ENCODE assay signal across 9 mouse cellular contexts in genomic region chr9:103108341-103108798, GRCm38 (mm10). TPM values are rescaled to one million over a fixed set of nuclear protein-coding genes. Genes with fewer than 3 reads are reported as not detected.
DNase-seq lines count a peak whose midpoint lies in the region; ATAC-seq and TF ChIP-seq lines count a peak whose summit lies in the region.
"Not testable (repeated sequence)": the region's sequence is repeated elsewhere in the genome, so short reads cannot be mapped to it uniquely, and the experiment has no call there.
"Had no signal": no experiment of that assay in that cellular context is flagged by ENCODE, and none has a peak within 500 bp of the region (broad histone marks: within the 10 kb centered on the region; RNA-seq: fewer than 3 reads in every experiment).

No protein-coding gene starts in this region.

- WGBS in embryonic facial prominence, embryonic 15.5 days = 15% methylated on average over 9 of the region's 14 CpGs
- WGBS in heart, adult 2 months = 14% methylated on average over 9 of the region's 14 CpGs
- WGBS in hindbrain, postnatal 0 days = 13% methylated on average over 7 of the region's 14 CpGs
- 23% methylated on average over 9 of the region's 14 CpGs for WGBS in limb, embryonic 12.5 days
- WGBS in macrophage (ENCODE audit: missing documents) = 33% methylated on average over 3 of the region's 14 CpGs
- WGBS in neural tube, embryonic 12.5 days = 20% methylated on average over 9 of the region's 14 CpGs
- 11% methylated on average over 8 of the region's 14 CpGs for WGBS in thymus, adult 2 months

- peaks cover 26% of the 10 kb centered on the region for H3K4me1 ChIP-seq in embryonic facial prominence, embryonic 15.5 days
- not testable (repeated sequence) for H3K4me1 ChIP-seq in heart, adult 2 months (ENCODE audit: control insufficient read depth, insufficient read depth, low read length); hindbrain, postnatal 0 days (ENCODE audit: insufficient read depth, low read length)
- peaks cover 18% of the 10 kb centered on the region for H3K4me1 ChIP-seq in limb, embryonic 12.5 days (replicated peaks)
- H3K4me1 ChIP-seq in neural tube, embryonic 12.5 days = peaks cover 22% of the 10 kb centered on the region
- peaks cover 31% of the 10 kb centered on the region for H3K4me1 ChIP-seq in thymus, adult 2 months (replicated peaks; ENCODE audit: control insufficient read depth, insufficient read depth, low read length)

- H3K9ac ChIP-seq in embryonic facial prominence, embryonic 15.5 days; hindbrain, postnatal 0 days (replicated peaks; ENCODE audit: low read length); limb, embryonic 12.5 days (replicated peaks); neural tube, embryonic 12.5 days: not testable (repeated sequence)
- H3K9ac ChIP-seq in heart, adult 2 months (ENCODE audit: low read depth, low read length) = peak overlapping the region; percentile 65

- peak overlapping the region; percentile 40 for H3K4me3 ChIP-seq in embryonic facial prominence, embryonic 15.5 days (replicated peaks)
- not testable (repeated sequence) for H3K4me3 ChIP-seq in heart, adult 2 months; thymus, adult 2 months (ENCODE audit: control insufficient read depth, insufficient read depth, low read length)
- H3K4me3 ChIP-seq in hindbrain, postnatal 0 days (ENCODE audit: low read length) = peak overlapping the region; percentile 41
- H3K4me3 ChIP-seq in limb, embryonic 12.5 days (replicated peaks) = peak overlapping the region; percentile 45
- peak overlapping the region; percentile 23; the same call in 1 of the 2 replicates for H3K4me3 ChIP-seq in macrophage (ENCODE audit: inconsistent target)
- 0 out of 2 replicates have a peak overlapping the region, but pooled peaks have one; percentile 24 for H3K4me3 ChIP-seq in neural tube, embryonic 12.5 days

- intact Hi-C loops in heart, adult 2 months (cut with DNase I) = not testable (repeated sequence)

- H3K4me2 ChIP-seq in embryonic facial prominence, embryonic 15.5 days (replicated peaks) = peak overlapping the region; percentile 50
- peak overlapping the region; percentile 55 for H3K4me2 ChIP-seq in hindbrain, postnatal 0 days (ENCODE audit: low read depth, low read length)
- H3K4me2 ChIP-seq in limb, embryonic 12.5 days = peak overlapping the region; percentile 49
- H3K4me2 ChIP-seq in neural tube, embryonic 12.5 days (replicated peaks) = peak overlapping the region; percentile 52

- not testable (repeated sequence) for TF ChIP-seq EP300 in heart, adult 2 months (IDR thresholded peaks at IDR 0.05; ENCODE audit: insufficient read depth, low read depth, low read length)

- not testable (repeated sequence) for H3K79me2 ChIP-seq in heart, adult 2 months (replicated peaks; ENCODE audit: control insufficient read depth, insufficient read depth, low read length); macrophage (ENCODE audit: inconsistent target)

- ATAC-seq in embryonic facial prominence, embryonic 15.5 days (ENCODE audit: insufficient number of reproducible peaks, low FRiP score, low TSS enrichment, low read depth) = peak; percentile 21; the same call in 1 of the 2 replicates
- peak; percentile 38; the same call in 1 of the 2 replicates for ATAC-seq in hindbrain, postnatal 0 days
- peak; percentile 75 for ATAC-seq in limb, embryonic 12.5 days (ENCODE audit: insufficient number of reproducible peaks, insufficient read depth, low FRiP score, low TSS enrichment, low read depth)
- ATAC-seq in neural tube, embryonic 12.5 days (ENCODE audit: low FRiP score, low read depth) = peak; percentile 41; the same call in 1 of the 2 replicates

- not testable (repeated sequence) for H3K36me3 ChIP-seq in embryonic facial prominence, embryonic 15.5 days; heart, adult 2 months (ENCODE audit: control insufficient read depth, insufficient read depth, low read length); hindbrain, postnatal 0 days (ENCODE audit: insufficient read depth, low read length); limb, embryonic 12.5 days; macrophage (ENCODE audit: inconsistent target); neural tube, embryonic 12.5 days; thymus, adult 2 months (ENCODE audit: control insufficient read depth, insufficient read depth, low read length)

- peak; percentile 87 for DNase-seq in brain, embryonic 14.5 days (ENCODE audit: low read depth)
- DNase-seq in heart, adult 2 months; thymus, adult 2 months: not testable (repeated sequence)
- peak; percentile 62 for DNase-seq in hindbrain, postnatal 0 days (ENCODE audit: low spot score)

- H3K9me3 ChIP-seq in embryonic facial prominence, embryonic 15.5 days (replicated peaks); hindbrain, postnatal 0 days (ENCODE audit: low read length); limb, embryonic 12.5 days; neural tube, embryonic 12.5 days: not testable (repeated sequence)

- 0 out of 2 replicates have a peak overlapping the region, but pooled peaks have one; percentile 65 for H3K27ac ChIP-seq in embryonic facial prominence, embryonic 15.5 days (replicated peaks)
- H3K27ac ChIP-seq in heart, adult 2 months; macrophage; neural tube, embryonic 12.5 days: not testable (repeated sequence)
- H3K27ac ChIP-seq in hindbrain, postnatal 0 days = peak overlapping the region; percentile 56
- 0 out of 2 replicates have a peak overlapping the region, but pooled peaks have one; percentile 35 for H3K27ac ChIP-seq in limb, embryonic 12.5 days
- peak overlapping the region; percentile 88 for H3K27ac ChIP-seq in thymus, adult 2 months (ENCODE audit: control insufficient read depth, insufficient read depth, low read length)

- TF ChIP-seq POLR2A in brain, embryonic 14.5 days (IDR thresholded peaks at IDR 0.05; ENCODE audit: borderline replicate concordance, extremely low read depth, insufficient read depth, insufficient read length, poor library complexity, severe bottlenecking); thymus, adult 2 months (IDR thresholded peaks at IDR 0.05; ENCODE audit: control insufficient read depth, extremely low read depth, insufficient read depth, low read length, poor library complexity): not testable (repeated sequence)
- peak; percentile 56; the same call in 1 of the 2 replicates for TF ChIP-seq POLR2A in heart, adult 2 months (IDR thresholded peaks at IDR 0.05; ENCODE audit: insufficient read depth, low read depth, low read length)

- peaks cover 31% of the 10 kb centered on the region for H3K27me3 ChIP-seq in embryonic facial prominence, embryonic 15.5 days
- H3K27me3 ChIP-seq in heart, adult 2 months (ENCODE audit: control insufficient read depth, insufficient read depth, low read length); hindbrain, postnatal 0 days (ENCODE audit: insufficient read depth, low read length); thymus, adult 2 months (ENCODE audit: control insufficient read depth, insufficient read depth, low read length): not testable (repeated sequence)
- peaks cover 40% of the 10 kb centered on the region for H3K27me3 ChIP-seq in limb, embryonic 12.5 days
- H3K27me3 ChIP-seq in neural tube, embryonic 12.5 days (replicated peaks) = peaks cover 14% of the 10 kb centered on the region; the same call in 1 of the 2 replicates

- TF ChIP-seq CTCF in brain, embryonic 14.5 days (IDR thresholded peaks at IDR 0.05; ENCODE audit: borderline replicate concordance, extremely low read depth, insufficient read depth, insufficient read length); heart, adult 2 months (IDR thresholded peaks at IDR 0.05); thymus, adult 2 months (IDR thresholded peaks at IDR 0.05; ENCODE audit: borderline replicate concordance, control insufficient read depth, extremely low read depth, insufficient read depth, low read length, poor library complexity): not testable (repeated sequence)
- TF ChIP-seq CTCF in hindbrain, postnatal 0 days (IDR thresholded peaks at IDR 0.05; ENCODE audit: low read depth) = peak; percentile 8; the same call in 1 of the 2 replicates

RNA-seq across cellular contexts. Expression of gene Rab6b, which starts 3.2 kb away (rescaled TPM):
- 54.5 and 125 TPM in 2 replicates for polyA plus RNA-seq in brain, embryonic 14.5 days (2012; rRNA removed)
- polyA plus RNA-seq in embryonic facial prominence, embryonic 15.5 days (2015; fragmentation: Nextera tagmentation; extraction: Ambion mirVana) = 9.5 and 10.2 TPM in 2 replicates
- 1 to 10 TPM; 1.4 to 1.6 TPM for total RNA-seq in heart, adult 2 months (2021)
- polyA plus RNA-seq in heart, adult 2 months (2012; rRNA removed) = 0.76 and 6.9 TPM in 2 replicates
- 210 and 223 TPM in 2 replicates for total RNA-seq in hindbrain, postnatal 0 days (2014; rRNA removed)
- polyA plus RNA-seq in hindbrain, postnatal 0 days (2015; fragmentation: Nextera tagmentation; extraction: Ambion mirVana) = 139 and 155 TPM in 2 replicates
- 2.8 and 3.9 TPM in 2 replicates for polyA plus RNA-seq in limb, embryonic 12.5 days (2016; fragmentation: Nextera tagmentation; extraction: Ambion mirVana)
- total RNA-seq in macrophage (2018; cell fraction: chromatin; rRNA removed) = 1 to 10 TPM in 14 of 26 experiments, under 1 TPM in 9, not detected in 3; 0.22 to 4.2 (median 1.1) TPM
- total RNA-seq in macrophage (2018; cell fraction: cytosol; rRNA removed) = 1 to 10 TPM in 14 of 26 experiments, under 1 TPM in 12; 0.46 to 3.4 (median 1.5) TPM
- total RNA-seq in macrophage (2018; cell fraction: nucleus; rRNA removed) = 1 to 10 TPM in 14 of 26 experiments, under 1 TPM in 12; 0.18 to 5.2 (median 1.1) TPM
- 1.6 to 3.2 TPM (median 1.8 TPM) in 3 replicates for polyA plus RNA-seq in macrophage (2018)
- polyA plus RNA-seq in neural tube, embryonic 12.5 days (2016; fragmentation: Nextera tagmentation; extraction: Ambion mirVana) = 55.5 and 61.1 TPM in 2 replicates
- polyA plus RNA-seq in thymus, adult 2 months (2012; rRNA removed) = 4.7 and 8.1 TPM in 2 replicates
- polyA plus RNA-seq: G1E had no signal

Comparison
In these comparisons a context has a peak if more than half of its experiments do, and no peak if none do; other contexts are left out.
1. ATAC-seq: peak in every context shown above with its lines; median percentile 75 in limb, embryonic 12.5 days; 41 in neural tube, embryonic 12.5 days; 38 in hindbrain, postnatal 0 days; 21 in embryonic facial prominence, embryonic 15.5 days.